Mouse (Mus musculus) liver, postnatal 0 days (tissue): Measurements from ENCODE around the gene Prpf38a.

Experiments
- CTCF ChIP-seq: sonication (generic); IDR thresholded peaks from 2 replicates; pipeline ENCODE4 v1.5.1; 2016; ENCODE audit warnings: antibody characterized with exemption, low read depth
- EP300 ChIP-seq: IDR thresholded peaks from 2 replicates; pipeline ENCODE4 v1.6.1; 2016; ENCODE audit warnings: antibody characterized with exemption, low read depth, mild to moderate bottlenecking

GRCm38 (mm10) chr4:108619165-108619564 lies 40.0 kb upstream of the Prpf38a start:
- no peak for TF ChIP-seq CTCF
- TF ChIP-seq EP300: no peak
